Comparison of ENCODE assay signal across 9 mouse cellular contexts in genomic region chr11:50622238-50622726, GRCm38 (mm10). TPM values are rescaled to one million over a fixed set of nuclear protein-coding genes. Genes with fewer than 3 reads are reported as not detected.
DNase-seq lines count a peak whose midpoint lies in the region; ATAC-seq and TF ChIP-seq lines count a peak whose summit lies in the region.
"Had no signal": no experiment of that assay in that cellular context is flagged by ENCODE, and none has a peak within 500 bp of the region (broad histone marks: within the 10 kb centered on the region; RNA-seq: fewer than 3 reads in every experiment).

No protein-coding gene starts in this region.

- WGBS in heart, adult 2 months: 45% methylated on average over 15 of the region's 15 CpGs
- 40% methylated on average over 15 of the region's 15 CpGs for WGBS in kidney, embryonic 16.5 days

- H3K27me3 ChIP-seq in heart, adult 2 months (ENCODE audit: control insufficient read depth, insufficient read depth, low read length): no peaks in the 10 kb centered on the region
- H3K27me3 ChIP-seq in kidney, embryonic 16.5 days (ENCODE audit: insufficient read depth, low read length): no peaks in the 10 kb centered on the region

- no peak for TF ChIP-seq CTCF in heart, adult 2 months (IDR thresholded peaks at IDR 0.05)

- peak overlapping the region; percentile 38 for H3K4me2 ChIP-seq in kidney, embryonic 16.5 days (replicated peaks; ENCODE audit: low read depth, low read length)

- H3K9ac ChIP-seq in heart, adult 2 months (ENCODE audit: low read depth, low read length): no peak overlapping the region; the same call in 1 of the 2 replicates
- H3K9ac ChIP-seq in kidney, embryonic 16.5 days (replicated peaks; ENCODE audit: low read length): no peak overlapping the region

- peak; percentile 90 for ATAC-seq in kidney, embryonic 16.5 days (ENCODE audit: low FRiP score, low TSS enrichment)

- no peaks in the 10 kb centered on the region for H3K79me2 ChIP-seq in heart, adult 2 months (replicated peaks; ENCODE audit: control insufficient read depth, insufficient read depth, low read length)

- H3K4me1 ChIP-seq in heart, adult 2 months (ENCODE audit: control insufficient read depth, insufficient read depth, low read length): peaks cover 10% of the 10 kb centered on the region
- H3K4me1 ChIP-seq in kidney, embryonic 16.5 days (ENCODE audit: insufficient read depth, low read length): peaks cover 10% of the 10 kb centered on the region; the same call in 1 of the 2 replicates

- intact Hi-C loops in heart, adult 2 months (cut with DNase I): no loop called here
- intact Hi-C loops in left cerebral cortex, postnatal 36 days (cut with DNase I): no loop called here

- H3K4me3 ChIP-seq in heart, adult 2 months: no peak overlapping the region
- H3K4me3 ChIP-seq in kidney, embryonic 16.5 days (ENCODE audit: low read length): peak overlapping the region; percentile 3; the same call in 1 of the 2 replicates

- TF ChIP-seq POLR2A in heart, adult 2 months (IDR thresholded peaks at IDR 0.05; ENCODE audit: insufficient read depth, low read depth, low read length): no peak

- H3K9me3 ChIP-seq in kidney, embryonic 16.5 days (ENCODE audit: low read length): no peaks in the 10 kb centered on the region

- peak overlapping the region; percentile 65 for H3K27ac ChIP-seq in heart, adult 2 months
- peak overlapping the region; percentile 22; the same call in 1 of the 2 replicates for H3K27ac ChIP-seq in kidney, embryonic 16.5 days (ENCODE audit: low read length)
- H3K27ac ChIP-seq: macrophage had no signal

- no peaks in the 10 kb centered on the region for H3K36me3 ChIP-seq in heart, adult 2 months (ENCODE audit: control insufficient read depth, insufficient read depth, low read length)
- no peaks in the 10 kb centered on the region for H3K36me3 ChIP-seq in kidney, embryonic 16.5 days (ENCODE audit: insufficient read depth, low read length)

- DNase-seq in 3134 (ENCODE audit: extremely low read depth, insufficient read length, low spot score) (peak; percentile 72), adipocyte (ENCODE audit: low spot score) (no peak)
- peak; percentile 60 for DNase-seq in adrenal gland, postnatal 14 days
- DNase-seq in heart, adult 2 months: peak; percentile 76 to 83
- peak; percentile 65 for DNase-seq in ovary, adult 18-20 months (ENCODE audit: low spot score)
- no peak for DNase-seq in left cerebral cortex, postnatal 36 days (ENCODE audit: low spot score in 2 of 2)
- no peak for DNase-seq in thymus, postnatal 4 days

- TF ChIP-seq EP300 in heart, adult 2 months (IDR thresholded peaks at IDR 0.05; ENCODE audit: insufficient read depth, low read depth, low read length): 0 out of 2 replicates have a peak, but pooled peaks have one; percentile 16

RNA-seq across cellular contexts. Expression of gene Adamts2, which starts 20.4 kb away (rescaled TPM):
- 14.2 and 14.4 TPM in 2 replicates for total RNA-seq in adrenal gland, postnatal 14 days (2021)
- total RNA-seq in heart, adult 2 months (2021): 10 to 100 TPM in 1 of 2 experiments, 1 to 10 TPM in 1; 8.0 to 10.6 TPM
- 14.4 and 18.9 TPM in 2 replicates for polyA plus RNA-seq in heart, adult 2 months (2012; rRNA removed)
- 4.7 and 5.7 TPM in 2 replicates for polyA plus RNA-seq in kidney, embryonic 16.5 days (2015; fragmentation: Nextera tagmentation; extraction: Ambion mirVana)
- 10 to 100 TPM in 1 of 2 experiments, 1 to 10 TPM in 1; 8.2 to 12.6 TPM for total RNA-seq in left cerebral cortex, postnatal 36 days (2021)
- polyA plus RNA-seq: macrophage had no signal

Comparison
In these comparisons a context has a peak if more than half of its experiments do, and no peak if none do; other contexts are left out.
1. DNase-seq: peak in 3134 (single experiment), adrenal gland, postnatal 14 days (single experiment), heart, adult 2 months (2 of 2) and ovary, adult 18-20 months (single experiment); none in left cerebral cortex, postnatal 36 days (0 of 2), adipocyte (single experiment) and thymus, postnatal 4 days (single experiment).